Mouse (Mus musculus): ENCODE results near the gene Olfr1305.

DNA sequence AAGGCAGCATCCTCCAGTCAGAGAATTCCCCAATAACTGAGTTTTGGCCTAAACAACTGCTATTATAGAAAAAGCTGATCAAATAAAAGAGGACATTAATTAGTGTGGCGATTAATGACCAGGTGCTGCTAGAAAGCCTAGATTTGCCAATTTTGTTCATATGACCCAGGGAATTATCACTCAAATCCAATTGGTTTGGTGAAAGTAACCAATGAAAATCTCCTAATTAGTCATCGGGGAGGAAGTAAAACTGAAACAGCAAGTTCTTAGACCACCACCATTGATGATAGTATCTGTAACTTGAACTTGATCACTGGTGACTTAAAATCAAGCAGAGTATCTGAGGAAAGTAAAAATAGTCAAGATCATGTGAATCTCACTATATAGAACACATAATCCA lies at the start of gene Olfr1305:
- TF ChIP-seq CTCF (IDR thresholded peaks at IDR 0.05; ENCODE audit: low read depth, low read length) (no peak), POLR2A (IDR thresholded peaks at IDR 0.05; ENCODE audit: borderline replicate concordance, low read depth, low read length) (no peak)

Measured in bone marrow macrophage, adult 2 months (primary cell).